Mouse (Mus musculus) ES-Bruce4 (cell line): ENCODE data around the gene Ostm1. TPM values are rescaled to one million over a fixed set of nuclear protein-coding genes. Genes with fewer than 3 reads are reported as not detected.

Experiments
- H3K27ac ChIP-seq: 2 replicates; pipeline ENCODE4 v1.5.1; 2012; ENCODE audit warnings: low read length, inconsistent platforms; ENCODE audit not compliant: insufficient read depth
- H3K27me3 ChIP-seq: 2 replicates; pipeline ENCODE4 v1.6.1; 2012; ENCODE audit warnings: mild to moderate bottlenecking, low read length, inconsistent platforms; ENCODE audit not compliant: control insufficient read depth, poor library complexity, insufficient read depth, severe bottlenecking
- H3K36me3 ChIP-seq: 2 replicates; pipeline ENCODE4 v1.6.1; 2012; ENCODE audit warnings: inconsistent platforms, mild to moderate bottlenecking, low read length, moderate library complexity; ENCODE audit not compliant: control insufficient read depth, poor library complexity, insufficient read depth, severe bottlenecking
- H3K4me1 ChIP-seq: one replicate; pipeline ENCODE4 v1.8.1; 2011; ENCODE audit warnings: low read length; ENCODE audit not compliant: control insufficient read depth, insufficient read depth
- H3K4me3 ChIP-seq: 2 replicates; pipeline ENCODE4 v1.5.1; 2011; ENCODE audit warnings: low read depth, mild to moderate bottlenecking, low read length
- H3K9ac ChIP-seq: 2 replicates; pipeline ENCODE4 v1.6.1; 2012; ENCODE audit warnings: low read depth, mild to moderate bottlenecking, inconsistent platforms; ENCODE audit not compliant: poor library complexity, severe bottlenecking
- H3K9me3 ChIP-seq: replicated peaks from 2 replicates; pipeline ENCODE4 v1.6.1; 2012; ENCODE audit warnings: mild to moderate bottlenecking, low read length, inconsistent platforms; ENCODE audit not compliant: control insufficient read depth, poor library complexity, insufficient read depth, severe bottlenecking
- CTCF ChIP-seq: IDR thresholded peaks from one replicate; pipeline ENCODE4 v1.8.1; 2011; ENCODE audit warnings: low read depth, low read length
- EP300 ChIP-seq: IDR thresholded peaks from 2 replicates; pipeline ENCODE4 v1.6.1; 2011; ENCODE audit warnings: low read depth, low read length; ENCODE audit not compliant: insufficient read depth
- POLR2A ChIP-seq: IDR thresholded peaks from one replicate; pipeline ENCODE4 v1.8.1; 2011; ENCODE audit warnings: low read length; ENCODE audit not compliant: insufficient read depth
- polyA plus RNA-seq: library from polyadenylated mRNA; stranded (reverse); fragments of >200 nt; gene quantifications from 2 replicates; pipeline ENCODE4 v1.2.4, GENCODE M21; 2011; ENCODE audit warnings: low read depth; ENCODE audit not compliant: missing spikeins, insufficient read depth, insufficient read length

The Ostm1 gene
- polyA plus RNA-seq, 1 experiment, result 18.6 TPM

GRCm38 (mm10) chr10:42581694-42582565 is 1.7 kb upstream of the Ostm1 start:
- no peaks in the 10 kb centered on the region for H3K4me1 ChIP-seq

GRCm38 (mm10) chr10:42582566-42583110 is 984 bp upstream of the Ostm1 start:
- TF ChIP-seq EP300 (no peak), POLR2A (no peak), CTCF (no peak)
- no peak overlapping the region for H3K27ac ChIP-seq
- H3K9ac ChIP-seq, result no peak overlapping the region

More at GRCm38 (mm10) chr10:42581694-42582565, 1.7 kb upstream of the Ostm1 start:
- no peak overlapping the region for H3K27ac ChIP-seq
- no peaks in the 10 kb centered on the region for H3K9me3 ChIP-seq
- H3K4me3 ChIP-seq, result peak overlapping the region; percentile 1; the same call in 1 of the 2 replicates
- TF ChIP-seq EP300 (no peak), POLR2A (no peak), CTCF (no peak)
- no peaks in the 10 kb centered on the region for H3K36me3 ChIP-seq
- H3K9ac ChIP-seq, result no peak overlapping the region
- peaks cover 69% of the 10 kb centered on the region for H3K27me3 ChIP-seq

GRCm38 (mm10) chr10:42583902-42584435 is 347 bp downstream of the Ostm1 start:
- no peaks in the 10 kb centered on the region for H3K4me1 ChIP-seq
- H3K36me3 ChIP-seq, result no peaks in the 10 kb centered on the region
- H3K27ac ChIP-seq, result no peak overlapping the region
- TF ChIP-seq EP300 (no peak), POLR2A (no peak), CTCF (no peak)
- peak overlapping the region; percentile 34; the same call in 1 of the 2 replicates for H3K4me3 ChIP-seq
- peaks cover 60% of the 10 kb centered on the region for H3K27me3 ChIP-seq
- H3K9ac ChIP-seq, result 0 out of 2 replicates have a peak overlapping the region, but pooled peaks have one; percentile 10
- H3K9me3 ChIP-seq, result no peaks in the 10 kb centered on the region

More at GRCm38 (mm10) chr10:42582566-42583110, 984 bp upstream of the Ostm1 start:
- Histone ChIP-seq H3K27me3 (peaks cover 69% of the 10 kb centered on the region), H3K4me1 (no peaks in the 10 kb centered on the region), H3K9me3 (no peaks in the 10 kb centered on the region), H3K36me3 (no peaks in the 10 kb centered on the region), H3K4me3 (peak overlapping the region; percentile 6)

- no peak overlapping the region for H3K27ac ChIP-seq
- peak overlapping the region; percentile 34; the same call in 1 of the 2 replicates for H3K4me3 ChIP-seq
- 0 out of 2 replicates have a peak overlapping the region, but pooled peaks have one; percentile 10 for H3K9ac ChIP-seq
- peaks cover 58% of the 10 kb centered on the region for H3K27me3 ChIP-seq
- no peaks in the 10 kb centered on the region for H3K36me3 ChIP-seq
- H3K9me3 ChIP-seq, result no peaks in the 10 kb centered on the region
- no peaks in the 10 kb centered on the region for H3K4me1 ChIP-seq
- TF ChIP-seq EP300 (no peak), POLR2A (no peak), CTCF (no peak)
Measured at GRCm38 (mm10) chr10:42584436-42584983, 888 bp downstream of the Ostm1 start.

GRCm38 (mm10) chr10:42585156-42585555 is 1.5 kb downstream of the Ostm1 start:
- Histone ChIP-seq H3K27ac (no peak overlapping the region), H3K4me1 (no peaks in the 10 kb centered on the region), H3K9ac (no peak overlapping the region), H3K36me3 (no peaks in the 10 kb centered on the region), H3K4me3 (no peak overlapping the region), H3K9me3 (no peaks in the 10 kb centered on the region), H3K27me3 (peaks cover 57% of the 10 kb centered on the region)
- TF ChIP-seq POLR2A (no peak), EP300 (no peak), CTCF (no peak)
